Mouse (Mus musculus) mature B cell (primary cell): ENCODE results near the gene Sh3rf3.

ENCODE experiments used
- in situ Hi-C: fragments of 300-500 bp; cut with MboI; formaldehyde crosslinking; loops from 2 replicates; pipeline ENCODE4 v1.14.3; 2019

Gene Sh3rf3

DNA sequence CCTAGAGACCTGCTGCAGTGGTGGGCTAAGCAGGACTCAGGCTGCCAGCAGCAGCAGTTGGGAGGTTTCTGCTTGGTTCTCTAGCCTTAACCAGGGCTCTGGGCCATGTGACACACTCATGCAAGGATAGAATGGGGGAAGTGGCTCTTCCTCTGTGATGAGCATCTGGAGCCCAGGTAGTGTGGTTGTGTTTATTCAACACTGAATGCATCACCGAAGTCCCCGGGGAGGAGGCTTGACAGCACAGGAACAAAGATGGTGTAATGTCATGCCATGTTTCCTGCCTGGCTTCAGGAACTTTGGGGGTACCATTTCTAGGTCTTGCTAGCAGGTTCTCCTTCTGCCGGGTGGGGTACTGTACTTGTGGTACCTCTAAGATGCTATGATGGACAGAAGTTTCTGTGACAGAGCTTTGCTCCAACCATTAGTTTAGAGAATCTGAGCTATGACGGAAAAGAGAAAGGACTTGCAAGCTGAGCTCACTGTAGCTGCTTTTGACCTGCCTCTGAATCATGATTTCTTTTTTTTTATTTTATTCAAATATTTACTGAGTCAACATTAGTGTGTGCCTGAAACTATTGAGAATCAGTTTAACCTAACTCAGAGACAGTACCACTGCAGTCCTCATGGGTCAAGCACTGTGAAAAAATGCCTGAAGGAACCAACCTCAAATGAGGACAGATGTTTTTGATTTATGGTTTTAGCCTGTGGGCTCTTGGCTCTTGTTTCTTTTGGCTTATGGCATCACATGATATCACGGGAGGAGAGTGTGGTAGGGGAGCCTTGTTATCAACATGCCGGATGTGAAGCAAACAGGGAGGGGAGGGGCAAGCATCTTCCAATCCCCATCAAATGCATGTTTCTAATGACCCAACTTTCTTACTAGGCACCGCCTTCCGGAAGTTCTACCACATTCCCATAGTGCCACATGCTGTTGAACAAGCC is 102.4 kb downstream of the Sh3rf3 start:
- in situ Hi-C loops: no loop called here

DNA sequence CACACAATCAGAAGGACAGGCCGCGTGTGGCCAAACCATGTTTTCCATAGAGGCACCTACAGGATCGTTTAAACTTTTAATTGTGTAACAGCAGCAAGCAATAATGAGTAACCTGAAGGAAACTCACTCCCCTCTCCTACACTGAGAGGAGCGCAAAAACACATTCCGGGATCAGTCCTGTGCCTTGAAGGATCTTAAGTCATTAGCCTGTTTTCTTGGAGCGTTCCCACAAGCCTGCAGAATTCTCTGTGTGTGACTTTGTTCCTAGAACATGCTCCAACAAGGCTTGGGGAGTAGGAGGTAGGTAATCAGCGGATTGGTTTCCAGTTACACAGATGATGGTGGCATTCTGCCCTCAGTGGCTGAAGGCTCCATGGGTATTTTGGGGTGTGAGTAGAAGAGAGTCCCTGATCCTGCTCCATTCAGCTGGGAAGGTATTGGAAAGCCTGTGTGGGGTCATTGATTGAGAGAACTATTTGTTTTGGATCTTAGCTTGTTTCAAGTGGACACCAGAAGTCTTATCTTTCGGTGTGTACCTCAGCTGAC is 108.6 kb downstream of the Sh3rf3 start:
- in situ Hi-C loops: no loop called here

DNA sequence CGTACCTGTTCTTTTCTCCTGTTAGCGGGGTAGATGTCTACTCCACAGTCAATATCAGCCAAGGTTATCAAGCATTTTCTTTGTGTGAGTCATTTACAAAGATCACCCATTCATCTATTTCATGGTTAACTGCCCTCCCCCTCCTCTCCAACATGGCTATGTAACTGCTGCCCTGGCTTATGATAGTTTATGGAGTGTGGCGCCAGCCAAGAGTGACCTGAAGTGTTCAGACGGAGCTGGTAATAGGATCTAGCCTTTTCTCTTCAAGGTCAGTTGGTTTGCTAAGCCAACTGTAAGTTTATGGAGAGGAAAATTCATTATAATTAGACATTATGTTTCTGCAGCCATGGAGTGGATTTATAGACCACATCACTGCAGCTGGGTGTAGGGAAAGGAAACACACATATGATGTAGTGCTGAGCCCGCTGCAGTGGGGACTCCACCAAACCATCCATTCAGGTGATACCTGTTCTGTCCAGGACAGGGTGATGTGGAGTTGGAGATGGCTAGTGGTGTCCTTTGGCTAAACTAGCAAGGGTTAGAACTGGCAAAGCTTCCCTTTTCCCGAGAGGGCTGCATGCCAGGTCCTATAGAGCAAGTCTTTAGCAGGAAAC is 109.2 kb downstream of the Sh3rf3 start:
- in situ Hi-C loops: no loop called here

DNA sequence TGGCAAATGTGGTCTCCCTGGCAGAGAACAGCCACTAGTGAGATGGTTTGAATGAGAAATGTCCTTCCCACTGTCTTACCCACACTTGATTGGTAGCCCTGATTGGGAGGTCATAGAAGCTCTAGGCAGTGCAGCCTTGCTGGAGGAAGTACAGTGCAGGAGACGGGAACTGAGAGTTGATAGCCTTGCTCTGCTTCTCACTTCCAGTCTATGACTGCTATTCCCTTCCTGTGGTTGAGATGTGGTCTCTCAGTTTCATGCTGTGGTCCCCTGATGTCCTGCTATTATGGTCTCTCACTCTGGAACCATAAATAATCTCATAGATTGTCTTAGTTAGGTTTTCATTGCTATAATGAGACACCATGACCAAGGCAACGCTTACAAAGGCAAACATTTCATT is 109.8 kb downstream of the Sh3rf3 start:
- in situ Hi-C loops: no loop called here

DNA sequence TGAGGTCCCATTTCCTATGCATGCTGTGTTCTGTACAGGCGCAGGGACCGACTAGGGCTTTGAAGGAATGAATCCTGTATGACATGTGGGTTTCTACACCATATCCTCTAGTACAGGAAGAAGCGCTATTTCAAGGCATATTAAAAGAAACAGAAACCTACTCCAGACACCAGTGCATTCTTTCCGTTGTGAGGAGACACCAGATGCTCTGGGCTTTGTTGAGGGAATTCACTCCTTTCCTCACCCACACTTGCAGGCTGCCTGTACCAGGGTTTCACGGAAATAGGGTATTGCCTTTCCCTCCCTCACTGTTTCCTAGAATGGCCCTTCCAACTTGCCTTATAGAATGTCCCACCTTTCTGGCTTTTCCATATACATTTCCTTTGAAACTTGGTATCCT is 113.4 kb downstream of the Sh3rf3 start:
- in situ Hi-C loops: no loop called here

GRCm38 (mm10) chr10:58928952-58929442 is 115.8 kb downstream of the Sh3rf3 start:
- in situ Hi-C loops: no loop called here

DNA sequence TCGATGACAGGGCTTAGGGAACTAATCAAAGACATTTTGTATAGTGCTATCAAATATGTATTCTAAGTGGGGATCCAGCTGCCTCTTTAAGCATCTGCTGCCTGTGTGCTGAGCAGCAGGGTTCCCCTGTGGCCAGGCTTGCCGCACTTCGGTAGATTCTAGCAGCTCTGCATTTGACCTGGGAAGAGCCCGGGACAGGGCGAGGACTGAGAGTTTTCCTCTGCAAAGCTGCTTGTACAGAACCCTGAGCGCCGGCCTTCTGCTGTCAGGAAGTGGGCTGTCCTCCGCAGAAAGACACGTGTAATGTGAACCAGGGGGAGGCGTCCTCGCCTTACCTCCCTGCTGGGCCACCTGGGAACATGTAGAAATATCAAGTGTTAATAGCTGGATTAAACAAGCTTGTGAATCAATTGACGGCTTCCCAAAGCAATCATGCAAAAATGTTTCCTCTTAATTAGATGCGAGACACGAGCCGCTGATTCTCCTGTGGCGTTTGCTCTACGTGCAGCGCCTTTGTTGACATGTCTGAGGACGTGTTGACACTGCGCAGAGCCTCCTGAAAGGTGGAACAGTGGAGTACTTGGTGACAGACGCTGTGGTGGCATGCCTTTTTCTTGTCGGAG is 119.1 kb downstream of the Sh3rf3 start:
- in situ Hi-C loops: no loop called here

DNA sequence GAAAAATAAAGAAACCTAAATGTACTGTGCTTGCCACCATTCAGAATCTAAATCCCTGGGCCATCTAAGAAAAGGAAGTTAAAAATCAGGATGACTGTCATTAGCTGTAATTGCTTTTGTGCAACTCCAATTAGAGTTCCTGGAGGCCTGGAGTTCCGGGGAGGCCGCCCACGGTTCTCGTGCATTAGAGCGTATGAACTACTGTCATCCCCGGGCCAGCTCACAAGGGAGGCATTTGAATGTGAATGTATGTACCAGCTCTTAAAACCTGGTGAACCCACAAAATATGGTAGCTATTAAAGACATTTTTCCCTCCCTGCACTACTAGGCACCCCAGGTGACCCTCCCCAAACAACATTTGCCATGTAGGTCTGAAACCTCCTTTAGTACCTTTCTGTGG is 122.4 kb downstream of the Sh3rf3 start:
- in situ Hi-C loops: no loop called here

GRCm38 (mm10) chr10:58936441-58936860 is 123.3 kb downstream of the Sh3rf3 start:
- in situ Hi-C loops: no loop called here

DNA sequence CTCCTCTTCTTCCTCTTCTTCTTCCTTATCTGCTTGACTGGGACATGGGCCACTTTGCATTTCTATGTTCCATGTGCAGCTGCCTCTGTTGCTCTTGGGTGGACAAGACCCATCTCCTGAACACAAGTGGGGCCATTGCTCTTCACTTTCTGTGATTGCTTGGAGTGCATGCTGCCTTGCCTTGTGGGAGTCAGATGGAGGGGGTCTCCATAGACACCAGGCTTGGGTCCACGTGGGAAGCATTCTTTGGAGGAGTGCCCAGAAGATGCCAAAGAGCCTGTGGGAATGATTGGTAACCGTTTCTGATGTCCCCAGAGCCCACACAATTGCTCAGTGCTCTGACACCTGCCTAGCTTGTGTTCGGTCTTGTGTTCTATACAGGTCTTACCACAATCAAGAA is 124.4 kb downstream of the Sh3rf3 start:
- in situ Hi-C loops: no loop called here

- in situ Hi-C loops: no loop called here
These were observed 129.7 kb downstream of the Sh3rf3 start for GRCm38 (mm10) chr10:58942819-58943218.

GRCm38 (mm10) chr10:58943661-58944400 is 130.7 kb downstream of the Sh3rf3 start:
- in situ Hi-C loops: no loop called here

DNA sequence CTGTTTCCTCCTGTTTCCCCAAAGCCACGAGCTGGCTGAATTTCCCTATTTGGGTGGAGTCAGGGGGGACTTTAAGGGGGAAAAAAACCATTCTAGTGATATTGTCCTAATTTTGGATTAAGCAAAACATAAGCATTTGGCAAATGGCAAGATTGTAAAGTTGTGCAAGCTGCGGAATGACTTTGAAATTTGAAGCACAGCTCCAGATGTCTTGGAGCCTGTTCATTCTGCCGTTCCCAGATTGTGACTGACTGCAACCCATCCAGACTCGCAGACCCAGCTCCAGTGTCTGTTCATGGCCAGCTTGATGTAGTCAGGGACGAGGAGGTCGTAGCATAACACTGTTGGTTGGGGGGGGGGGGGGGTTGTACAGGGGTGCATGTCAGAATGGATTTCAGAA is 131.8 kb downstream of the Sh3rf3 start:
- in situ Hi-C loops: no loop called here

DNA sequence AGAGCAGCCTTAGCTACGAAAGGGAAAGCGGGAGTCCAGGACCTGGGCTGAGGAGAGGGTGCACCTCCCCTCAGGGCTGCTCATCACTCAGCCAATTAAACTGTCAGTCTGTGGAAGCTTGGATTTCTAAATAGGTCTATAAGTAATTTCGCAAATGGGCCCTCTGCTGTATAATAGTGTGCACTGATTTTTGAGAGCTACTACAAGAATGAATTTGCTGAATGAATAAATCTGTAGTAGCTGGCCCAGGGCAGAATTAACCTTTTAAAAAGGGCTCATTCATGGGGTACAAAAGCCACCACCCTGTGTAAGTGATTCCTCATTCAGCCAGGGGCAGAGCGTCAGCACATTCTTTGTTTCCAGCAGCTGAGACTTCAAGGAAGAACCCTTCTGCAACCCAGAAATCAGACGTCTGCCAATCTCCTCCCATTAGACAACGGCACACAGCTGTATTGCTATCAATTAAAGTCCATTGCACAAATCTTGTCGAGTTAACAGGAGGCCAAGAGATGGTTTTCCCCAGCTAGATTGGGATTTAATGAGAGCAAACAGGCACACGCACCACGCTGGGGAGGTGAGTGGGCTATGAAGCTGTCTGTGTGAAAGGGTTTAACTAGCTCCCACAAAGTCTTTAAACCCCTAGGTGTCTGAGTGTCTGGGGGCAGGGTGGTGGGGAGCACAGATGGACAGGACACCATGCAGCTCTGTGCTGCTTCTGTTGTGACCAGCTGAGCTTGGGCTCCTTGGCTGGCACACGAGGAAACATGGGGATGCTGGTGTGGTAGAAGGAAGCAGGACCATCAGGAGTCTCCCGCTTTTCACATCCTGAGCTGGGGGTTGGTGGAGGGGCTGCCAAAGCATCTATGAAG is 136.8 kb downstream of the Sh3rf3 start:
- in situ Hi-C loops: no loop called here

GRCm38 (mm10) chr10:58960193-58960592 is 147.0 kb downstream of the Sh3rf3 start:
- in situ Hi-C loops: no loop called here

DNA sequence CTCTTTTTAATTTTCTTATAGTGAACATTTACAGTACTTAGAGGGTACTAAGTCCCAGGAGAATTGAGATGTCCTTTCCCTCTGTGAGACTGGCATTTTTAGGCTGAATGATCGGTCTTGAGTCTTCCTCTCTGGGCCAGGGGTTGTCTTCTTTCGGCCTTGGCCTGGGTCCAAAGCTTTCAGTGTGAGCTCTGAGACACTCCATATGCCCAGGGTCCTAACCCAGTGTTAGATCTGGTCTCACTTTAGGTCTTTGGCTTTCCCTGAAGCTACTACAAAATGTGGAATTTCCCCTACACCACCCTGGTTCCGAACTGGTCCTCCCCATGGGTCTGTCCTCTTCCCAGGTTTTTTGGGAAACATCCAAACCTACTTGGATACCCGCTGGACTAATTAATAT is 155.1 kb downstream of the Sh3rf3 start:
- in situ Hi-C loops: no loop called here

GRCm38 (mm10) chr10:58969351-58969750 is 156.2 kb downstream of the Sh3rf3 start:
- in situ Hi-C loops: no loop called here

DNA sequence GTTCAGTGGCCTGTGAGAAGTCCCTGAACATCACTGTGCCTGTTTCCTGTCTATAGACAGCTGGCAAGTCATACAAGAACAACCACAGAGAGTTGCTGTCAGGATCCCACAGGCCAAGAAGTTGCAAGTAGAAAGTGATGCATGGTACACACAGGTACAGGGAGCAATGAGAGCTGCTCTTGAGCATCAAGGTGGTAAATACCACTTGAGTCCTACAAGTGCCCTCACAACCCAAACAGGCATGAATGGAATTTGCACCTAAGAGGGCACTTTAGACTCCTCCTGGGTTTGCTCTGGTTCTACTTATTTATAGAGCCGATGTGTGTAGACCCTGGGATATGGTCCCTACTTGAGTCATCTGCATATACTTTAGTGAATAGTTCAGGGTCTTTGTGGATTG is 159.0 kb downstream of the Sh3rf3 start:
- in situ Hi-C loops: no loop called here

GRCm38 (mm10) chr10:58974138-58974537 is 161.0 kb downstream of the Sh3rf3 start:
- in situ Hi-C loops: no loop called here

GRCm38 (mm10) chr10:58979320-58979959 is 166.3 kb downstream of the Sh3rf3 start:
- in situ Hi-C loops: no loop called here
